Mouse (Mus musculus) left cerebral cortex, postnatal 36 days (tissue): Measurements from ENCODE around the gene Prmt7. TPM values are rescaled to one million over a fixed set of nuclear protein-coding genes. Genes with fewer than 3 reads are reported as not detected.

Experiments used
- DNase-seq, 2 experiments: peaks; one replicate each; pipeline ENCODE4 v3.0.0; 2021 to 2022; ENCODE audit warnings: low spot score in 2 of 2, mixed read lengths in 1 of 2
- intact Hi-C: fragments of 180-260 bp; cut with DNase I; formaldehyde crosslinking; loops from one replicate; pipeline ENCODE4 v1.15.1; 2025
- total RNA-seq, 2 experiments: library from RNA; stranded (reverse); gene quantifications; 2 replicates each; pipeline ENCODE4 v1.2.3; 2021

The Prmt7 gene
- total RNA-seq, 2 experiments from 2014 or later = 35.3 to 41.3 TPM

DNA sequence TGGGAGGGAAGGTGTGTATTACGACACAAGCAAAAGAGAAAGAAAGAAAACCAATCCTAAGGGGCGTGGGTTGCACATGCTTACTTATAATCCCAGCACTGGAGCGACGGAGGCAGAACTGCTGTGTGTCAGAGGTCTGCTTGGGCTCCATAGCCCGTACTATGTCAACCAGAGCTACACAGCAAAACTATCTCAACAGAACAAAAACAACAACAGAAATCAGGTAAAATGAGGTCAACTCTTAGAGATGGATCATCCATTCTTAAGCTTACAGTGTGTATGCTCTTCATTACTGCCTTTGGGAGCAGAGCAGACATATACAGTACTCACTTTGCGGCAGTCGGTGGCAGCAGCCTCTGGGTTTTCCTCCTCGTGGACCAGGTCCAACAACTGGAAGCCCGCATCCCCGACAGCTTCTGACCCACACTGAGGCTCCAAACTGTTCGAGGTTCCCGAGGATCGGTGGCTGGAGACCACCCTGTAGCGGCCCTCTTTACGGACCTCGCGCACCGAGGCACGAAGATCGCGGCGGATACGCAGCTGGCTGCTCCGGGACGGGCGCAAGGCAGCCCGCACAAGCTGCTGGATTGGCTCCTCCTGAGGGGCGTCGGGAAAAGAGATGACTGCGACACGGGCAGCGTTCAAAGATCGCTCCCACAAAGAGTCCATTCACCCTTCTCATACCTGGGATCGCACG lies 553 bp upstream of the Prmt7 start:
- no peak for DNase-seq
- intact Hi-C loops = loop anchor here (2.0 to 5.0 kb wide), 2 partner anchors 43 to 127 kb away; partner anchors contain the start of genes Slc7a6 and Smpd3

DNA sequence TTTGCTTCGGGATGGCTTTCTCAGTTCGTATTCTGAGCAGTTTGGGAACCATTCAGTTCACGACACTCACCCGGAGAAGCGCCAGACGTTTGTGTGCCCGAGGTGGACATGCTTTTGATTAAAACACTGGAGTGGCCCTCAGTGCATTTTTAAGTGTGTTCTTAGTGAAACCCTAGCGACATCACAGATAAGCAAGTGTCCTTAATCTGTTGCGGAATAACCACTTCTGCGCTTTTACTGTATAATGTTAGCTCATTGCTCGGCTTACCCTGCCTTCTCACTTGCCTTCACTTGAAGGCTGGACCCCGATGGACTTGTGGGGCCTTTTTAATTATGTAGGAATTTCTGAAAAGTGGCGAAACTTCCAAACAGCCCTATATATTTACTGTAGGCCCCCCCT lies 685 bp downstream of the Prmt7 start:
- intact Hi-C loops = loop anchor here (2.0 to 5.0 kb wide), 2 partner anchors 44 to 125 kb away; partner anchors contain the start of genes Slc7a6 and Smpd3

DNA sequence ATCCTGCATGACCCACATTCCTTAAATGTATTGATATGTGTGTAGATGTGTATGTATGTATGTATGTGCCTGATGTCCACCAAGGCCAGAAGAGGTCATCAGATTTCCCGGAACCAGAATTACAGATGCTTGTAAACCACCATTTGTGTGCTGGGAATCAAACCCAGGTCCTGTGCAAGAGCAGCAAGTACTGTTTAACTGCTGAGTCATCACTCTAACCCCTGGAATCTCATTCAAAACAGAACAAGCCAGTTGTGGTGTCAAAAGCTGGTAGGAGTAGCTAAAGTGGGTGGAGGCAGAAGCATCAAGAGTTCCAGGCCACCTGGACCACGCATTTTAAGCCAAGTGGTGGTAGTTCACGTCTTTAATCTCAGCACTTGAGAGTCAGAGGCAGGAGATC lies 3.2 kb downstream of the Prmt7 start:
- no peak for DNase-seq
- intact Hi-C loops = loop anchor here (5.0 kb wide), 1 partner anchor 47 kb away; the partner anchor contains the start of gene Slc7a6

More for the DNA sequence above, 685 bp downstream of the Prmt7 start:
- DNase-seq = no peak

DNA sequence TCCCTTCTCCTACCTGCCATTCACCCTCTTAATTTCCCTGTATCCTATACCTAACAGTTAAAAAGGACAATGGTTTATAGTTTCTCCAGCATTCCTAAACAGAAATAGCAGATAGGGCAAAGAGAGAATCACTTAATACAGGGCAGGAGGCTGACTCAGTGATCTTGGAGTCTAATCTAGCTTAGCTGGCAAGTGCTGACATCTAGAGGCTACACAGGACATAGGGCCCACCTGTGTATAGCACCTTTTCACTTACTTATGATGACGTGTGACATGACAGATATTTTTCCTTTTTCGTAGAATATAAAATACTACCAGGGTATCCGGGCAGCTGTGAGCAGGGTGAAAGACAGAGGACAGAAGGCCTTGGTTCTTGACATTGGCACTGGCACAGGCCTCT lies 8.9 kb downstream of the Prmt7 start:
- DNase-seq = no peak
- intact Hi-C loops = no loop called here

DNA sequence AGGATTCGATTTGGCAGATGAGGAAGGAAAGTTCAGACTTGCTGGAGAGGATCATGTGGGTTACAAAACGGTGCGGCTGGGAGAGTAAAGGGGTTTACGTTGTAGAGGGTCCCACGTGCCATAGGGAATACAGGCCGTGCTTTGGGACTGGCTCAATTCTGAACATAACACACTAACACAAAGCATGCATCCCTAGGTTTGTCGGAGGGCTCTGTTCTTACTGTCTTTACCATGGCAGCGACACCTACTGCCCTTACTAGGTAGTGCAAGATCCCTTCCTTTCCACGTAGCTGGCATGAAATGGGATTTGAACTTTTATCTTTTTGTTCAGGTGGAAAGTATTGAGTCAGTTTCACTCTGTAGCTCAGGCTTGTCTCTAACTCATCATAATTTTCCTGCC lies 15.9 kb downstream of the Prmt7 start:
- intact Hi-C loops = loop anchor here (5.0 kb wide), 1 partner anchor 84 kb away; no protein-coding TSS in a partner anchor
- peak; percentile 33 to 34 for DNase-seq

DNA sequence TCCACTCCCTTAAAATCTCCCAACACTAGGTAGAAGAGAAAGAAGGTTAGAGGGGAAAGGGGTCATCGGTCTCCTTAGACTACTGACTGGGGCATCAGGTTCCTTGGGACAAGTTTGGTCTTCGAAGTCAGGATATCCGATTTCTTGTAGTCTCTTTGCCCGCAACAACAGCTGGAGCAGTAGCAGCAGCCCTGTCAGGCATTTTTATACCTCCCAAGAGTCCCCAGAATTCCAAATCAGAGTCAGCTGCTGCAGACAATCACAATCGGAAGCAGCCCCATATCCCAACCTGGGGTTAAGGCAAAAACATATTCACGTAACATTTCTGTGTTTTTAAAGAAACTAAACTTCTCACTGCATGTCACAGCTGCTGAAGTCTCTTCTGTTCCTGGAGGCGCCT lies 20.8 kb downstream of the Prmt7 start:
- no peak for DNase-seq
- intact Hi-C loops = no loop called here

DNA sequence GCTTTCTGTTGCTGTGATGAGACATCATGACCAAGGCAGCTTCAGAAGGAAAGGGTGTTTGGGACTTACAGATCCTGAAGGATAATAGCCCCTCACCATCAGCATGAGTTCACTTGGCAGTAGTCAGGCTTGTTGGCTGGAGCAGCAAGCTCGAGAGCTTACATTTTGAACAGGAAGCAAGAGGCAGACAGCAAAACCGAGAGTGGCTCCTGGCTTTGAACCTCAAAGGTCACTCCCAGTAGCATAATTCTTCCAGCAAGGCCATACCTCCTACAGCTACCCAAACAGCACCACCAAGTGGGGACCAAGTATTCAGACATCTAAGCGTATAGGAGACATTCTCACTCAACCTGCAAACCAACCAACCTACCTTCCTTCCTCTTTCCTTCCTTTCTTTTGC lies 22.0 kb downstream of the Prmt7 start:
- intact Hi-C loops = no loop called here

DNA sequence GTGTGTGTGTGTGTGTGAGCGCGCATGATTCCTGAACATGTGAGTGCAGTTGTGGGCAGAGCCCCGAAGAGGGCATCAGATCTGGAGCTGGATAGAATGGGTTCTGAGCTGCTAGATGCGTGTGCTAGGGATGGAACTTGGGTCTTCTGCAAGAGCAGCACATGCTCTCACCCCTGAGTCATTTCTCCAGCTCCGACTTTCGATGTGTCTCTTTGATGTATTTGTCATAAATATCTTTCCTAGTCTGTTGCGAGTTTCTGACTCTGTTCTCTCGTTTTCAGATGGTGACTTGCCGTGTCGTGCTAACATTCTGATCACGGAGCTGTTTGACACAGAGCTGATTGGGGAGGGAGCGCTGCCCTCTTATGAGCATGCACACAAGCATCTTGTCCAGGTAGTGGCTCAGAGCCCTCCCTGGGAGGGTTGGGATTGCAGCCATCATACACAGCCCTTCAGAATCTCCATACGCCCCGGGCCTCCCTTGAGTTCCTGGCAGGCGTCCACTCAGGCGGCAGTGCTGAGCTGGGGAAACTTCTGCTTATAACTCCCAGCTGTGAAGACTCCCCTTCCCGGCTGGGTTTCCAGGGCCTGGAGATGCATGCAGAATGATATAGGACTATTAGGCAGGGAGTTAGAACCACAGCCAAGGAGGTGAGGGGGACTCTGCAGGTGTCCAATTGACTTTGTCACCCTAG lies 24.0 kb downstream of the Prmt7 start:
- DNase-seq = no peak
- intact Hi-C loops = no loop called here

More for the DNA sequence above, 22.0 kb downstream of the Prmt7 start:
- no peak for DNase-seq

DNA sequence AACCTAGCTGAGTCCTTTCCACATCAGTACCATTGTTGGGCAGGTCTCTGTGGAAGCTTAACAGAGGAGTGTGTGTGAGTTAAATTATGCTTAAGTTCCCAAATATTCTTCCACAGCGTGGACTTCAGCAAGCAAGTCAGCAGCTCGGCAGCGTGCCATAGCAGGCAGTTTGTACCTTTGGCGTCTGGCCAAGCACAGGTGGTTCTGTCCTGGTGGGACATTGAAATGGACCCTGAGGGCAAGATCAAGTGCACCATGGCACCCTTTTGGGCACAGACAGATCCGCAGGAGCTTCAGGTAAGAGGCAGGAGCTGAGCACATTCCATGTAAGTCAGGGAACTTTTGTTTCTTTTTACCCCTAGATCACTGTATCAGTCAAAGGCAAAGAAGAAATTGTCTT lies 26.4 kb downstream of the Prmt7 start:
- no peak for DNase-seq
- intact Hi-C loops = no loop called here

DNA sequence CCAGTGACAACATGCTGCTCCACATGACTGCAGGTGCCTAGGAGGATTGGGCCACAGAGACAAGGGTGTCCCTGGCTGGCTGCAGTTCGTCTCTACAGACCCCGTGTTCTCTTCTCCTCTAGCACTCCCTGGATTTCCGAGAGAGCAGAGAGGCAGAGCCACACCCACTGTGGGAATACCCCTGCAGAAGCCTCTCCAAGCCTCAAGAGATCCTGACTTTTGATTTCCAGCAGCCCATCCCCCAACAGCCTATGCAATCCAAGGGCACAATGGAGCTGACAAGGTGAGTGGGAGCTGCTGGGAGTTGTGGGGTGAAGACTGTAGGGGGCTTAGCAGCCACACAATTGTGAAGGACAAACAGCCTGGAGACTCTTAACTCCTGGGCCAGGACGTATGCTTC lies 39.5 kb downstream of the Prmt7 start:
- intact Hi-C loops = no loop called here
- no peak for DNase-seq

DNA sequence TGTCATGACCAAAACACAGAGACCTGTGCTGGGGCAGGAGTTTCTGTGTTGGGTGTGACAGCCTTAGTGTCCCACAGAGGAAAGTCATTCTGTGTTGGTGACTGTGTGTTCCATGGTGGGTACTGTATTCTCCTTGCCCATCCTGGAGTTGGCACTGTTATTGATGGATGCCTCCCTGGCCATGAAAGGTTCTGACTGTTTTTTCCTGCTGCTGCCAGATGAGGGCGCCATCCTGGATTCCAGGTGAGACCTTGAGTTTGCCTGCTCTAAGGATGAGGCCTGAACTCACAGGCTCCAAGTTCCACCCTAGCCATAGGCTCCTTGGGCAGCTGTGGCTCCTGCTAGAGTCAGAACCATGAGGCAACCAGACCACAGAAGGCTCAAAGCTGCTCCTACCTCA lies 47.4 kb downstream of the Prmt7 start:
- DNase-seq = no peak
- intact Hi-C loops = no loop called here

DNA sequence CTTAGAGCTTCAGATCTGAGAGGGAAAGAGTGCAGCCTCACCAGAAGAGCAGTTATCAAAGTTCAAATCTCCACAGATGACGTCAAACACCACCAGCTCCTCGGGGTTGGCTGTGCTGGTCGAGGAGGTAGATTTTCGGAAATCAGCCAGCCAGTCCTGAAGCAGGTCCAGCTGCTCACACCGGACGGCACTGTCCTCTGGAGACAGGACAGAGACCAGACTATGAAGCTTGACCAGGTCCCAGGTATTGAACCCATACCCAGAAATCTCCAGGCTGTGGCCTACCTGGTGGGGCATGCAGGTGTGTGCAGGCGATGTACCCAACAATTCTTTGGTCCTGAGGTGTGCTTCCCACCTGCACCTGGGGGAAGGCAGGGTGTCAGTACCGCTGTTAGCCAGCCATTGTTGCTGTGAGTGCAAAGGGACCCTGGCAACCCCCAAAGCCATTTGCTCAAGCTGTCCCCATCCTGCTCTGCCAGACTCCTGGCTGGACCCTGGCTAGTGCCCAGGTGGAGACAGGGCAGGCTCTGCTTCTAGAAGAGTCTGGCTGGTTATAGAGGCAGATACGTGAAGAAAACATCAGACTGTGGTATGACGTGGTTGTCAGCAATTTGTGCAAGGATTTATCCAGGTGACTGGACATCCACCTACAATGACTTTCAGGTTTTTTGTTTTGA lies 49.0 kb downstream of the Prmt7 start:
- intact Hi-C loops = loop anchor here (10.0 kb wide), 1 partner anchor 145 kb away; no protein-coding TSS in a partner anchor
- DNase-seq = no peak

DNA sequence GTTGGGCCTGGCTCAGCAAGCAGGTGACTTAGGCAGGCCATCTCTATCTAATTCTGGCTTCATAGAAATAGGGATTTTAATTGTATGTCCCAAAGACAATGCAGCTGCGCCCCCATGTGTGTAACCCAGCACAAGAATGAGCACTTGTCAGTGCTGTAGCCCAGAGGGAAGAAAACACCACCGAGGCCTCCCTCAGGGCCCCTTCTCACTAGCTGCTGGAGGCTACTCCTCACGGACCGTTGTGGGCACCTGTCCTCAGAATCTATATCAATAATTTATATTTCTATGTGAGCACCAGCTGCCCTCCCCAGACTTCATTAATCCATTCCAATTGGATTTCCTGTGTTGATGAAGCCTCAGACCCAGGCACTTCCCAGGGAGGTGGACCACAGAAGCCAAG lies 50.2 kb downstream of the Prmt7 start:
- intact Hi-C loops = loop anchor here (10.0 kb wide), 1 partner anchor 144 kb away; no protein-coding TSS in a partner anchor
- no peak for DNase-seq

DNA sequence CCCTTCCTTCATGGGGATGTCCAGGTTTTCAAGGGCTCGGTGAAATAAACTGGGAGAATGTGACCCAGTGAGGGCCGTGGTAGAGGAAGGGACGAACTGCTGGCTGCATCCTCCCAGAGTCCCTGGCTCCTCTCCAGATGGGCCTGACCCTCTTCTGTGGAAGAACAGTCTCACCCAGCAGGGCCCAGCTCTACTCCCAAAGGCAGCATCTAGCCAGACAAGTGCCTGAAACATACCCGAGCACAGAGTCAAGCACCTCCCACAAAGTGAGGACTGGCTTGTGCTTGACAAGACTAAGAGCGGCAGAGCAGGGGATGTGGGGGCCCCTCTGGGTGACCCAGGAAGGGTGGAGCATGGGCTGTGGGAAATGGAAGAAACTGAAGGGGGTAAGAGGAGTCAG lies 51.6 kb downstream of the Prmt7 start:
- DNase-seq = no peak
- intact Hi-C loops = loop anchor here (10.0 kb wide), 1 partner anchor 142 kb away; no protein-coding TSS in a partner anchor

DNA sequence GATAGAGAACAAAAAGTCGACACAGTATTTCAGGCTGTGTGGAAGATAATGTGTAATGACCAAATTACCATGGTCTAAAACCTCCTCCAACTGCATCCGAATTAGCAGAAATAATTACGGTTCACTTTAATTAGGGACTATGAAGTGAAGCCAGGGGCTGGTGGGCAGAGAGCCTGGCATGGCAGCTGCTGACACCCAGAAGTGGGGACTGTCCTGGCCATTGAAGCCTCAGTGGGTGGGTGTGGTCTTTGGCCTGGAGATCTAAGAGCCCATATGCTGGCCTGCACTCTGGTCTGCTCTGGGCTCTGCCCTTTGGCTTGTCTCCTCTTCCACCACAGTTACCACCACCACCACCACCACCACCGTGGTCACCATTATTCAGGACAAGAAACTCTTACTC lies 53.2 kb downstream of the Prmt7 start:
- intact Hi-C loops = loop anchor here (10.0 kb wide), 1 partner anchor 141 kb away; no protein-coding TSS in a partner anchor
- DNase-seq = no peak

DNA sequence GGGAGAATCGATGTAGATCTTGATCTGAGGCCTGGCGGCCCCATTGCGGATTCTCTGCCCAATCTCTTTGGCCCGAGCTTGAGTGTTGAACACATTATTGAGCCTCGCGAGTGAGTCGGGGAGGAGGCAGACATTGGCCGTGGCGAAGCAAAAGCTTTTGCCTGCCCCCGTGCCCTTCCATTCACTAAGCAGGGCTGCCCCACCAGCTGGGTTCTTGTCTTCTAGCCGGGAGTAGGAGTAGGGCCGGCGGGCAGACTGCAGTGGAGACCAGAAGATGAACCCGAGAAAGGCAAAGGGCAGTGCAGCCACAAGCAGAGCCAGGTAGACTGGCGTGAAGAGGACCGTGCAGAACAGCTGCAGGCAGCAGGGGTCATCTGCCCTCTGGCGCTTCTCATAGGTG lies 54.7 kb downstream of the Prmt7 start:
- no peak for DNase-seq
- intact Hi-C loops = loop anchor here (10.0 kb wide), 1 partner anchor 139 kb away; no protein-coding TSS in a partner anchor

DNA sequence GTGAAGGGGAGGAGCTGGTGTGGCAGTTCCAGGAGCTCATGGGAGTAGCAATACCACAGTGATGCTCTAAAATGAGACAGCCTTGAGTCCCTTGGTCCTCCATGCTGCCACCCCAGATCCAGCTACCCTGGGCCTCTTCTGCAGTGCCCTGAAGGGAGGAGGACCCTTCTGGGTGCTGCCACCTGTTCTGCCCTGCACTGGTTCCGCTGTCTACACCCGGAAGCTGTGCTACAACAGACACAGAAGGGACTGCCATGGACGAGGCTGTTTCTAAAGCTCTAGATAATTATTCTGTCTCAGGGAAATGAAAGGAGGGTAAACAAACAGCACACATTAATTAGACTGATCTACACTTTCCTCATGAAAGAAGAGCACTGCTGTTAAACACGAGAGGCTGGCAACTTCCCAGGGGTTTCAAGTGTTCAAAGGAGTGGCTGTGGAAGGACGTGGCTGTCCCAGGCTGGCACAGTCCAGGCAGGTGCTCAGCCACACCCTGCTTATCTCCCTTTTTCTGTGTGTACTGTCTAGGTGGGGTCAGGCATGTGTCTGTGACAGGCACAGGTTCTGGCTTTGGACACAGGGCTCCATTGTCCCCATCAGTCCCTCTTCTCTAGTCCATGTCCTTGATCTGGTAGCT lies 58.1 kb downstream of the Prmt7 start:
- DNase-seq = no peak
- intact Hi-C loops = loop anchor here (10.0 kb wide), 1 partner anchor 136 kb away; no protein-coding TSS in a partner anchor

DNA sequence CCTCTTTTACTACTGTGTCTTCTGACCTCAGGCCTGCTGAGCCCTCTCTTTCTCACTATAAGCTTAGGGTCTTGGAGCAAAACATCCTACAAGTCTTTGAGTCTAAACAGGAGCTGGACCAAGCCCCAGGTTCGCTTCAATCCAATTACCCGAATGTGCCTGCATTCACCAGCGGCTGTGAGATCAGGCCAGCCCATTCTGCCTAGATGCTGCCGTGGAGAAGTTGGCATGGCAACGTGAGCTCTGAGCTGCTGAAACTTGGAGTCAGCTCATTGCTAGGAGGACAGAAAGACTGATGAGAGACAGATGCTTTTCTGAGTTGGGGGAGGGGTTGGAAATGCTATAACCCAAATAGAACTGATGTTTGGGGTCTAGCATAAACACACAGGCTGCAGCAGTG lies 60.1 kb downstream of the Prmt7 start:
- intact Hi-C loops = no loop called here
- DNase-seq = peak; percentile 67 to 72

DNA sequence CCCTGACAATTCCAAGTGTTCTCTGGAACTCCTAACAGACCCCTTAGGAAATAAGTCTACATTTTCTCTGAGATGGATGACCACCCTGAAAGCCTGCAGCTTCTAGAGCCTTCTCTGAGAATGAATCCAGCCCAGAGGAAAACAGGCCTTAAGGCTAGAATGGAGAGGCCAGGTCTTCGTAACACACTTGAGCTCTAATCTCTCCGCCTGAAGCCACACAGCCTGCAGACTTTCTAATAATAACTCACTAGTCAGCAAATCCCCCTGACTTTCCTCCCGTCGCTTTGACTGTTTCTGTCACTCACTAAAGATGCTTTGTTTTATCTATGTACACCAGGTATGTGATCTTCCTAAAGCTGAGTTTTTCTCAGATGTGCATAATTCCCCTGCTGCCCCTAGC lies 60.6 kb downstream of the Prmt7 start:
- intact Hi-C loops = no loop called here
- DNase-seq = no peak

DNA sequence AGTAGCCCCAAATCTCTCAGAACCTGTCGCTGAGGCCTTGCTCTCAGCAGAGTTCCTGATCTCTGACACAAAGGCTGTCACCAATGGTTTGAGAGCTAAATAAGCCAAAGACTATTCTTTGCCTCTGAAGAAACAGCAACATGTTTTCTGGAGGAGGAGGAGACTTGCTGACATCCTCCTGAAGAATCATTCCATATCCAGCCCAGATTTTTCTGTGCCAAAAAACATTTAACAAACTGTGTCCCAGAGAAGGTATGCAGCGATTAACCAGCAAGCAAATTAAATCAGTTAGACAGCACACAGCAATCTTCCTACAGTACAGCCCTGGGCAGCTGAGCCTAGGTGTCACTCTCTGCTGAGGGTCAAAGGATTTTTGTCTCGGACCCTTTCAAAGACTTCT lies 62.7 kb downstream of the Prmt7 start:
- intact Hi-C loops = no loop called here
- no peak for DNase-seq
